Mouse (Mus musculus): ENCODE data around the gene Nasp. TPM values are rescaled to one million over a fixed set of nuclear protein-coding genes. Genes with fewer than 3 reads are reported as not detected.

Gene Nasp
- polyA plus RNA-seq, 2 experiments, result 38.1 to 61.5 TPM

GRCm38 (mm10) chr4:116596379-116596778 lies 31.4 kb downstream of the Nasp start, which contains the start of gene Ccdc17:
Gene Ccdc17 (plus strand): TSS chr4:116596654.
- Histone ChIP-seq H3K9ac (replicated peaks) (peak within 1 kb of the TSS; percentile 73), H3K4me1 (replicated peaks; ENCODE audit: control insufficient read depth in 2 of 2, insufficient read depth in 2 of 2, low read length in 1 of 2) (peaks cover 7% of the 10 kb centered on the region in 2 experiments), H3K27ac (peak within 1 kb of the TSS; percentile 24), H3K4me2 (ENCODE audit: low read depth) (peak within 1 kb of the TSS; percentile 96), H3K4me3 (ENCODE audit: insufficient read depth in 1 of 2, low read depth in 2 of 2, low read length in 2 of 2) (peak within 1 kb of the TSS; percentile 76 to 91), H3K9me3 (ENCODE audit: control insufficient read depth, low read length) (no peaks in the 10 kb centered on the region), H3K27me3 (ENCODE audit: control insufficient read depth, insufficient read depth, low read length) (no peaks in the 10 kb centered on the region), H3K36me3 (replicated peaks; ENCODE audit: control insufficient read depth, insufficient read depth, low read depth) (peaks cover 28% of the 10 kb centered on the region)
- DNase-seq (ENCODE audit: low read depth in 3 of 3, low spot score in 3 of 3) (no peak), ATAC-seq (ENCODE audit: insufficient read depth) (no peak)
- 41% methylated on average over 5 of the region's 5 CpGs for WGBS (ENCODE audit: insufficient replicate concordance)
- TF ChIP-seq CTCF (IDR thresholded peaks at IDR 0.05; ENCODE audit: low read depth), result no peak
- TF ChIP-seq EP300 (IDR thresholded peaks at IDR 0.05; ENCODE audit: low read depth), result no peak

GRCm38 (mm10) chr4:116595793-116596192 lies 31.9 kb downstream of the Nasp start:
- Histone ChIP-seq H3K4me1 (replicated peaks; ENCODE audit: control insufficient read depth in 2 of 2, insufficient read depth in 2 of 2, low read length in 1 of 2) (peaks cover 7% of the 10 kb centered on the region in 2 experiments), H3K9me3 (ENCODE audit: control insufficient read depth, low read length) (no peaks in the 10 kb centered on the region), H3K36me3 (replicated peaks; ENCODE audit: control insufficient read depth, insufficient read depth, low read depth) (peaks cover 28% of the 10 kb centered on the region), H3K9ac (replicated peaks) (no peak overlapping the region), H3K4me3 (ENCODE audit: insufficient read depth in 1 of 2, low read depth in 2 of 2, low read length in 2 of 2) (no peak overlapping the region), H3K4me2 (ENCODE audit: low read depth) (no peak overlapping the region), H3K27ac (no peak overlapping the region), H3K27me3 (ENCODE audit: control insufficient read depth, insufficient read depth, low read length) (no peaks in the 10 kb centered on the region)
- TF ChIP-seq CTCF (IDR thresholded peaks at IDR 0.05; ENCODE audit: low read depth) (no peak), EP300 (IDR thresholded peaks at IDR 0.05; ENCODE audit: low read depth) (no peak)
- 75% methylated on average over 8 of the region's 8 CpGs for WGBS (ENCODE audit: insufficient replicate concordance)
- no peak for DNase-seq (ENCODE audit: low read depth in 3 of 3, low spot score in 3 of 3)
- no peak for ATAC-seq (ENCODE audit: insufficient read depth)

- H3K36me3 ChIP-seq (replicated peaks; ENCODE audit: control insufficient read depth, insufficient read depth, low read depth), result peaks cover 8% of the 10 kb centered on the region
- peak overlapping the region; percentile 65 to 80 for H3K4me3 ChIP-seq (ENCODE audit: insufficient read depth in 1 of 2, low read depth in 2 of 2, low read length in 2 of 2)
- WGBS (ENCODE audit: insufficient replicate concordance), result 2% methylated on average over 15 of the region's 15 CpGs
- H3K4me1 ChIP-seq (replicated peaks; ENCODE audit: control insufficient read depth in 2 of 2, insufficient read depth in 2 of 2, low read length in 1 of 2), result peaks cover 8 to 10% of the 10 kb centered on the region in 2 experiments; a peak in 3 of 4 replicates
- H3K27me3 ChIP-seq (ENCODE audit: control insufficient read depth, insufficient read depth, low read length), result no peaks in the 10 kb centered on the region
- peak overlapping the region; percentile 95 for H3K4me2 ChIP-seq (ENCODE audit: low read depth)
- TF ChIP-seq CTCF (IDR thresholded peaks at IDR 0.05; ENCODE audit: low read depth), result no peak
- TF ChIP-seq EP300 (IDR thresholded peaks at IDR 0.05; ENCODE audit: low read depth), result no peak
- ATAC-seq (ENCODE audit: insufficient read depth), result no peak
- H3K9me3 ChIP-seq (ENCODE audit: control insufficient read depth, low read length), result no peaks in the 10 kb centered on the region
- peak in 2 of 3 experiments; percentile 17 to 37 for DNase-seq (ENCODE audit: low read depth in 3 of 3, low spot score in 3 of 3)
- H3K27ac ChIP-seq, result peak overlapping the region; percentile 61
- H3K9ac ChIP-seq (replicated peaks), result peak overlapping the region; percentile 78
Measured at GRCm38 (mm10) chr4:116558151-116558882, 69.4 kb downstream of the Nasp start.

GRCm38 (mm10) chr4:116557306-116558121 lies 70.2 kb downstream of the Nasp start, which contains the start of gene Gpbp1l1:
Gene Gpbp1l1 (plus strand): TSS chr4:116557658.
- WGBS (ENCODE audit: insufficient replicate concordance), result under 1% methylated on average over 78 of the region's 78 CpGs
- Histone ChIP-seq H3K36me3 (replicated peaks; ENCODE audit: control insufficient read depth, insufficient read depth, low read depth) (peaks cover 14% of the 10 kb centered on the region), H3K27me3 (ENCODE audit: control insufficient read depth, insufficient read depth, low read length) (no peaks in the 10 kb centered on the region), H3K9me3 (ENCODE audit: control insufficient read depth, low read length) (no peaks in the 10 kb centered on the region), H3K4me2 (ENCODE audit: low read depth) (peak within 1 kb of the TSS; percentile 99), H3K9ac (replicated peaks) (peak within 1 kb of the TSS; percentile 95), H3K4me3 (ENCODE audit: insufficient read depth in 1 of 2, low read depth in 2 of 2, low read length in 2 of 2) (peak within 1 kb of the TSS; percentile 65 to 97), H3K27ac (peak within 1 kb of the TSS; percentile 95), H3K4me1 (replicated peaks; ENCODE audit: control insufficient read depth in 2 of 2, insufficient read depth in 2 of 2, low read length in 1 of 2) (peaks cover 8 to 10% of the 10 kb centered on the region in 2 experiments; a peak in 3 of 4 replicates)
- TF ChIP-seq CTCF (IDR thresholded peaks at IDR 0.05; ENCODE audit: low read depth) (peak; percentile 63), EP300 (IDR thresholded peaks at IDR 0.05; ENCODE audit: low read depth) (no peak)
- DNase-seq (ENCODE audit: low read depth in 3 of 3, low spot score in 3 of 3), result peak; percentile 90 to 92 (median 92)
- ATAC-seq (ENCODE audit: insufficient read depth), result peak; percentile 94
